Mouse (Mus musculus): ENCODE results near the gene Trmt44.

The Trmt44 gene

GRCm38 (mm10) chr5:35574653-35575599 lies at the start of gene Trmt44:
TSS of gene Trmt44 (minus strand) at chr5:35575070.
- peak; percentile 75 for DNase-seq (ENCODE audit: low read depth)

- DNase-seq (ENCODE audit: low read depth): no peak
Measured at GRCm38 (mm10) chr5:35623831-35624230, 49.0 kb upstream of the Trmt44 start.

DNA sequence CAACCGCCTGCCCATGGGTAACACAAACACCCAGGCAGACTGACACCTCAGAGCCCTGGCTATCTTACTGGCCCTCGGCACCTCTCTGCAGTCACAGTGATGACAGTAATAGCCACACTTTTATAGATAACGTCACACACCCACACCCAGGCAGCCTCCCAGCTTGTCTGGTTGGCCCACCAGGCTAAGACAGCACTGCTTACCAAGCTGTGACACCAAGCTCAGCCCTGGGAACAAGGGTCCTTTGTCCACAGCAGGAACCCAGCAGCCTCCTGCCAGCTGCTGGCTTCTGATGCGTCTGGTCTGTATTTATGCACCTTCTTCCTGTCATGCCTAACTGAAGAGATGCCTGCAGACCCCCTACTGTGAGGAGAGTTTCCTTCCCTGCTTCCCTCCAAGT lies 46.2 kb upstream of the Trmt44 start:
- DNase-seq (ENCODE audit: low read depth): no peak

- no peak for DNase-seq (ENCODE audit: low read depth)
Measured at GRCm38 (mm10) chr5:35616943-35617342, 42.1 kb upstream of the Trmt44 start.

DNA sequence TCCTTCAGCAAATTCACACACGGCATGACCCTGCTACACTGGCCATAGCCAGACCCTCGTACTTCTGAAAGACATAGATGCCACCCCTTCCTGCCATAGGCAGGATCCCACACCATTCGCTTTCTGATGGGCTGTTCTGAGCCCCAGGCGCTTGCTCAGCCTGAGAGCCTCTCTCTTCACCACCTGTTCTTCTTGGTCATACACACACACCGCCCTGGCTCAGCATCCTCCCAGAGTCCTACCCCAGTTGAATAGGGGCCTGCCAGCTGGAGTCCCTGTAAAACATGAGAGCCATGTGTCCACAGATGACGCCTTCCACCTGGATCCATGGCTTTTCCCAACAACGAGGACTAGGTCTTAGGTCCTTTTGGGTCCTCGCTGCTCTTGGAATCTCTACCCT lies 37.9 kb upstream of the Trmt44 start:
- no peak for DNase-seq (ENCODE audit: low read depth)

GRCm38 (mm10) chr5:35611900-35612299 lies 37.0 kb upstream of the Trmt44 start:
- DNase-seq (ENCODE audit: low read depth): no peak

DNA sequence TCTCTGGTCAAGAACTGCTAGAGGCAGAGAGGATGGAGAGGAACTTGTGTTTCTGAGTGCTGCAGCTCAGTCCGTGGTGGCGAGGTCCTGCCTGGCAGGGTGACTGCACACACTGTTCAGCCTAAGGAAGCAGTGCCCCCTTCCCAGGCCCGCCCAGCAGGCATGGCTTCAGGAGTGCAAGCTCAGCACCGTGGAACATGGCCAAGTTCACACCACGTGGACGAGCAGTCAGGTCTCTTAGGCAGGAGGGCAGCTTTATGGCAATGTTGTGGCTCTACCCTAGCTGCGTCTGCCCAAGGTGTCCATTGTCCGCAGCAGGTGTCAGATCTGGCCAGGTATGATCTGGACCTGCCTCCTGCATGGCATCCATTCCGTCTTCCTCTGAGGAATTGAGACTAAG lies 36.3 kb upstream of the Trmt44 start:
- DNase-seq (ENCODE audit: low read depth): no peak

- DNase-seq (ENCODE audit: low read depth): no peak
Measured at GRCm38 (mm10) chr5:35610381-35610780, 35.5 kb upstream of the Trmt44 start.

GRCm38 (mm10) chr5:35609971-35610370 lies 35.1 kb upstream of the Trmt44 start:
- no peak for DNase-seq (ENCODE audit: low read depth)

DNA sequence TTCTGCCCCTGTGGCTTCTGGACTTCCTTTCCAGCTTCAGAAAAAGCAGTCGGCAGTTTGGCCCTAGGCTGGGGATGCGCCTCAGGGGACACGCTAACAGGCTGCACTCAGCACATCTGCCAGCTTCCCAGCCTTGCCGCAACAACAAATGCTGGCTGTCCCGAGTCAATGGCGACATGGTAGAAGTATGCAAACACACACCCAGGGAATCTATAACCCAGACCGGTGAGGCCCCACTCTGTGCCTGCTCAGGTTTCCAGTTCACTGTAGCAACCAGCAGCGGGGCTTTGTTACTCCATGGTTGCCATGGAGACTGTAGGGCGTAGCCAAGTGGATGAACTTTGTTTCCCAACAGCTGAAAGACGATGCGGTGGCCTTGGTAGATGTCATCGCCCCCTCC lies 34.5 kb upstream of the Trmt44 start:
- no peak for DNase-seq (ENCODE audit: low read depth)

GRCm38 (mm10) chr5:35608559-35608958 lies 33.7 kb upstream of the Trmt44 start:
- no peak for DNase-seq (ENCODE audit: low read depth)

DNA sequence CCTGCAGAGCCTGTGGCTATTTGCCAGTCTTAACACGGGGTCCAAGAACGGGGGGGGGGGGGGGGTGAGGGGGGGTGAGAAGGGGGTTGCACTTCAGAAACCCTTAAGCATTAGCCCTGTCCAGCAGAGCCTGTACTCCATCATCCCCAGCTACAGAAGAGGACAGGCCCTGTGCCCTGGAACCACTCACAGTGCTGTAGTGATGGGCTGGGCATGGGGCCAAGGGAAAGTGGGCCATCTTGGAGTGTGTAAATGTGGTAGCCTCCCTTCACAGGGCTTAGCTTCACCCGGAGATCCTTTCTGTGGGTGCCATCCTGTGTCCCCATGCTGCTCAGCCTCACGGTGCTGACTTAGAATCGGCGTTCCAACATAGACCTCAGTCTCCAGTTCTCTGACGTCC lies 32.9 kb upstream of the Trmt44 start:
- no peak for DNase-seq (ENCODE audit: low read depth)

DNA sequence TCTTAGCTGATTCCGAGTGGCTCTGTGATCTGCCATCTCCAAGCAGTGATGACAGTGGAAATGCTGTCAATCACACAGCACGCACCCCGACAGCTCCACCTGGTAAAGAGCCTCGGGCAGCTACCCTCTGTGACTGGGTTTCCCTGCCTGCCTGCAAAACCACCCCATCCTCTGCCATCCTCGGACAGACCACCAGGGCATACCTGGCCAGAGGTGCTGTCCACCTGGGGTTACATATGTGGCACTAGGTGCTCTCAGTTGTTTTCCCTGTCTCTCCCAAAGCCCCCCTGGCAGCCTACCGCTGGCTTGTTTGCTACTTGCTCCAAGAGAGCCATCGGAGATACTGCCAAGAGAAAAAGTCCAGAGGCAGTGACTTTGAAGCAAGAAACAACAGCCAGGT lies 31.9 kb upstream of the Trmt44 start:
- no peak for DNase-seq (ENCODE audit: low read depth)

GRCm38 (mm10) chr5:35605355-35605754 lies 30.5 kb upstream of the Trmt44 start:
- DNase-seq (ENCODE audit: low read depth): no peak

- DNase-seq (ENCODE audit: low read depth): no peak
Measured at GRCm38 (mm10) chr5:35601526-35601925, 26.7 kb upstream of the Trmt44 start.

GRCm38 (mm10) chr5:35600233-35600632 lies 25.4 kb upstream of the Trmt44 start:
- DNase-seq (ENCODE audit: low read depth): no peak

- no peak for DNase-seq (ENCODE audit: low read depth)
Measured at GRCm38 (mm10) chr5:35596169-35597160, 21.6 kb upstream of the Trmt44 start.

DNA sequence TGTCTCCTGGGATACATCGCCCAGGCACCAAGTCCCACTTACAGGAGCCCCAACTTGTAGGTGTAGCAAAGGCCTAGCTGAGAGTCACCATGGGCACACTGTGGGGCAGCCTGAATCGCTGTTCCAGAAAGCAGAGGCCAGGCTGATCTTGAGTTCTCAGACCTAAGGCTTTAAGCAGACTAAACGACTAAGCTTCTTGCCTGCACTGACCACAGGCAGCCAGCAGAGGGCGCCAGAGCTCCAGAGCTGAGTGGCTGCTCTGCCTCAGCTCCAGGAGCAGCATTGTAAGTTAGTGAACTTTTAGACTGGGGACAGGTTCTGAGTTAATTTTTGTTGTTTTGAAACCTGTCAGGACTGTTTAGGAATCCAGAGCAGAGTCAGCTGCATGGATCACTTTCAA lies 20.8 kb upstream of the Trmt44 start:
- no peak for DNase-seq (ENCODE audit: low read depth)

- DNase-seq (ENCODE audit: low read depth): no peak
Measured at GRCm38 (mm10) chr5:35594768-35595167, 19.9 kb upstream of the Trmt44 start.

GRCm38 (mm10) chr5:35593272-35593671 lies 18.4 kb upstream of the Trmt44 start:
- DNase-seq (ENCODE audit: low read depth): no peak

GRCm38 (mm10) chr5:35592824-35593223 lies 18.0 kb upstream of the Trmt44 start:
- DNase-seq (ENCODE audit: low read depth): no peak

DNA sequence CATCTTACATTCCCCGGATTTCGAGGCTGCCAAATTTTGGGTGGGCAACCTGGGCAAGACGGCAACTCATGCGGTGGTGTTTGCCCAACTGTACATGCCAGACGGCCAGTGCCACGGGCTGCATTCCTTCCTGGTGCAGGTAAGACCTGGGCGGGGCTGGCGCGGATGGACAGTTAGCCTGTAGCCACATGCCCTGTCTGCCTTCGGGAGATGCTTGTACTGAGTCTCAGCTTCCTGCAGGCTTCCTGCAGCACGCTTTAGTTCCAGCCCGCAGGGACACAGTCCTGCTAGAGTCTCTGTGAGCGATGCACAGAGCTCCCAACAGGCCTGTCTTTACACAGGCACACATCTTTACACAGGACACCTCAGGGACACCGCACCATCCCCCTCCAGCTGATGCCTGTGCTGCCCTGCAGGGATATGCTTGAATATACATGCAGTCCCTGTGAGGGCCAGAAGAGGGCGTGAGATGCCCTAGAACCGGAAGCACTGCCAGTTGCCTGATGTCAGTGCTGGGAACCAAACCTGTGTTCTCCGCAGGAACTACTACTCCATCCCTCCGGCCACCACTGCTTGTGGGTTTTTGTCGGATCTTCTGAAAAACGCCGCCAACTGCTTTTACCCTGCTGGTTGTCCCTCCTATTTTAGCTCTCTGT lies 17.3 kb upstream of the Trmt44 start:
- no peak for DNase-seq (ENCODE audit: low read depth)
